ENCODE assay signal across 9 mouse cellular contexts in the genomic region with DNA sequence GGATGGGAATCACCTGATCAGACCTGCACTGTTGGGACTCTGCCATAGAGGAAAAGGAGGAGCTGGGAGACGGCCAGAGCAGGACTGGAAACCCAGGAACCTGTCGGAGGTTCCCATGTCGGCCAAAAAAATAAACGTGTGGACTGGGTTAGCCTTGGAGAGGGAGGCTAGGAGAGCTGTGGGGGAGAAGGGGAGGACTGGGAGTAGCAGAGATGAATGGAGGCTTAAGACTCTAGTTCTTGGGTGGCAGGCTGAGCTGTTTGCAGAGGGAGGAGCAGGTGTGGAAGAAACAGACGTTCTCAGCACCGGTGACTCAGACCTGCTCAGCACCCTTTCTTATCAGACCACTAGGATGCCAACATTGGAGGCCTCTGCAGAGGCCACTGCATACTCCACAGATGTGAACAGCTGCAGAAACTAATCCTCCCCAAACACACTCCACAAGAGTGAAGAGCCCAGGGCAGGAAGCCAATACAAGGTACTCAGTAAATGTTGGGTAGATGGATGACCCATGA. TPM values are rescaled to one million over a fixed set of nuclear protein-coding genes. Genes with fewer than 3 reads are reported as not detected.
DNase-seq lines count a peak whose midpoint lies in the region; ATAC-seq and TF ChIP-seq lines count a peak whose summit lies in the region.
"Had no signal": no experiment of that assay in that cellular context is flagged by ENCODE, and none has a peak within 500 bp of the region (broad histone marks: within the 10 kb centered on the region; RNA-seq: fewer than 3 reads in every experiment).

No protein-coding gene starts in this region.

- no peak for ATAC-seq in hindbrain, embryonic 13.5 days (ENCODE audit: low FRiP score)
- ATAC-seq in hindbrain, embryonic 11.5 days (ENCODE audit: low FRiP score), result no peak
- ATAC-seq in lung, postnatal 0 days, result peak; percentile 23

- peaks cover 9% of the 10 kb centered on the region for H3K4me1 ChIP-seq in hindbrain, embryonic 13.5 days (replicated peaks)
- H3K4me1 ChIP-seq in hindbrain, embryonic 11.5 days (replicated peaks; ENCODE audit: control insufficient read depth, insufficient read depth, low read length), result no peaks in the 10 kb centered on the region
- peaks cover 30% of the 10 kb centered on the region for H3K4me1 ChIP-seq in E14TG2a.4 (replicated peaks; ENCODE audit: low read depth, low read length)
- peaks cover 2% of the 10 kb centered on the region; the same call in 1 of the 2 replicates for H3K4me1 ChIP-seq in cortical plate, adult 2 months (ENCODE audit: control insufficient read depth, insufficient read depth, low read length)
- H3K4me1 ChIP-seq in lung, postnatal 0 days (ENCODE audit: insufficient read depth, low read depth, low read length), result peaks cover 4% of the 10 kb centered on the region; the same call in 1 of the 2 replicates

- intact Hi-C loops in left cerebral cortex, postnatal 14 days (cut with DNase I), result loop anchor here (5.0 kb wide), 2 partner anchors 54 to 94 kb away; no protein-coding TSS in a partner anchor

- H3K9ac ChIP-seq in hindbrain, embryonic 13.5 days, result no peak overlapping the region
- H3K9ac ChIP-seq in hindbrain, embryonic 11.5 days (ENCODE audit: low read depth, low read length), result no peak overlapping the region
- H3K9ac ChIP-seq in lung, postnatal 0 days (replicated peaks; ENCODE audit: low read depth), result no peak overlapping the region

- no peak overlapping the region for H3K27ac ChIP-seq in hindbrain, embryonic 13.5 days
- H3K27ac ChIP-seq in hindbrain, embryonic 11.5 days (ENCODE audit: low read depth, low read length), result no peak overlapping the region
- H3K27ac ChIP-seq in cortical plate, adult 2 months (ENCODE audit: insufficient read depth, low read length), result peak overlapping the region; percentile 23; the same call in 1 of the 2 replicates
- no peak overlapping the region for H3K27ac ChIP-seq in lung, postnatal 0 days (ENCODE audit: low read length)
- H3K27ac ChIP-seq: macrophage had no signal

- peak overlapping the region; percentile 98 for H3K4me2 ChIP-seq in hindbrain, embryonic 13.5 days
- no peak overlapping the region for H3K4me2 ChIP-seq in hindbrain, embryonic 11.5 days (replicated peaks; ENCODE audit: low read depth, low read length)
- 0 out of 2 replicates have a peak overlapping the region, but pooled peaks have one; percentile 14 for H3K4me2 ChIP-seq in lung, postnatal 0 days (replicated peaks; ENCODE audit: low read depth, low read length)

- TF ChIP-seq EP300 in lung, postnatal 0 days (IDR thresholded peaks at IDR 0.05), result no peak

- peaks cover 32% of the 10 kb centered on the region for H3K27me3 ChIP-seq in hindbrain, embryonic 13.5 days
- H3K27me3 ChIP-seq in hindbrain, embryonic 11.5 days (ENCODE audit: control insufficient read depth, insufficient read depth, low read length), result 0 out of 2 replicates have a peak, but pooled peaks cover 5% of the 10 kb centered on the region
- peaks cover 23% of the 10 kb centered on the region for H3K27me3 ChIP-seq in E14TG2a.4 (ENCODE audit: insufficient read depth, low read length)
- H3K27me3 ChIP-seq in lung, postnatal 0 days (replicated peaks; ENCODE audit: insufficient read depth, low read length), result no peaks in the 10 kb centered on the region

- DNase-seq in hindbrain, embryonic 11.5 days (ENCODE audit: low spot score), result no peak
- peak; percentile 77 for DNase-seq in lung, postnatal 0 days (ENCODE audit: low spot score)
- no peak for DNase-seq in adrenal gland, adult 18-20 months (ENCODE audit: low spot score in 2 of 2)
- DNase-seq in left cerebral cortex, postnatal 14 days (ENCODE audit: low spot score in 2 of 2), result no peak
- no peak for DNase-seq in spleen, postnatal 14 days (ENCODE audit: low spot score in 2 of 2)

- no peaks in the 10 kb centered on the region for H3K9me3 ChIP-seq in hindbrain, embryonic 13.5 days
- no peaks in the 10 kb centered on the region for H3K9me3 ChIP-seq in hindbrain, embryonic 11.5 days (ENCODE audit: control insufficient read depth, low read length)
- no peaks in the 10 kb centered on the region for H3K9me3 ChIP-seq in E14TG2a.4 (ENCODE audit: low read length)
- H3K9me3 ChIP-seq in lung, postnatal 0 days (ENCODE audit: low read length), result no peaks in the 10 kb centered on the region

- no peak for TF ChIP-seq CTCF in E14TG2a.4 (conservative IDR thresholded peaks at IDR 0.05; ENCODE audit: low read length)
- TF ChIP-seq CTCF in cortical plate, adult 2 months (IDR thresholded peaks at IDR 0.05; ENCODE audit: extremely low read depth, insufficient read depth, low read length), result no peak
- TF ChIP-seq CTCF in lung, postnatal 0 days (IDR thresholded peaks at IDR 0.05), result 0 out of 2 replicates have a peak, but pooled peaks have one; percentile 5

- H3K4me3 ChIP-seq in hindbrain, embryonic 13.5 days, result peak overlapping the region; percentile 69; the same call in 1 of the 2 replicates
- no peak overlapping the region for H3K4me3 ChIP-seq in hindbrain, embryonic 11.5 days (ENCODE audit: low read depth, low read length)
- H3K4me3 ChIP-seq in E14TG2a.4 (replicated peaks; ENCODE audit: low read length), result peak overlapping the region; percentile 97
- peak overlapping the region; percentile 93 for H3K4me3 ChIP-seq in cortical plate, adult 2 months (ENCODE audit: insufficient read depth, low read length)
- H3K4me3 ChIP-seq in lung, postnatal 0 days (ENCODE audit: low read depth, low read length), result no peak overlapping the region

- peaks cover 5% of the 10 kb centered on the region; the same call in 1 of the 2 replicates for H3K36me3 ChIP-seq in hindbrain, embryonic 13.5 days
- H3K36me3 ChIP-seq in hindbrain, embryonic 11.5 days (ENCODE audit: control insufficient read depth, insufficient read depth, low read length), result no peaks in the 10 kb centered on the region
- no peaks in the 10 kb centered on the region for H3K36me3 ChIP-seq in E14TG2a.4 (ENCODE audit: insufficient read depth, low read length)
- H3K36me3 ChIP-seq in lung, postnatal 0 days (ENCODE audit: insufficient read depth, low read length), result no peaks in the 10 kb centered on the region

- 59% methylated on average over 6 of the region's 6 CpGs for WGBS in hindbrain, embryonic 13.5 days
- WGBS in hindbrain, embryonic 11.5 days, result 61% methylated on average over 6 of the region's 6 CpGs
- WGBS in lung, postnatal 0 days, result 23% methylated on average over 6 of the region's 6 CpGs

- no peak for TF ChIP-seq POLR2A in cortical plate, adult 2 months (IDR thresholded peaks at IDR 0.05; ENCODE audit: extremely low read depth, insufficient read depth, low read length)

RNA-seq across cellular contexts. Expression of gene Sfxn5, which starts 1.9 kb away (rescaled TPM):
- 18.3 and 19.6 TPM in 2 replicates for polyA plus RNA-seq in hindbrain, embryonic 13.5 days (2015; fragmentation: Nextera tagmentation; extraction: Ambion mirVana)
- 5.1 and 6.2 TPM in 2 replicates for polyA plus RNA-seq in hindbrain, embryonic 11.5 days (2014; fragmentation: Nextera tagmentation; extraction: Ambion mirVana)
- polyA plus RNA-seq in cortical plate, adult 2 months (2012; rRNA removed), result 163 and 164 TPM in 2 replicates
- 8.0 and 9.9 TPM in 2 replicates for polyA plus RNA-seq in lung, postnatal 0 days (2015; fragmentation: Nextera tagmentation; extraction: Ambion mirVana)
- total RNA-seq in adrenal gland, adult 18-20 months (2021), result 10 to 100 TPM; 20.0 to 35.9 TPM
- total RNA-seq in left cerebral cortex, postnatal 14 days (2021), result 100 to 1,000 TPM; 162 to 165 TPM

RNA-seq across cellular contexts. Expression of gene Rab11fip5, which starts 43.2 kb away (rescaled TPM):
- 13.7 and 14.8 TPM in 2 replicates for polyA plus RNA-seq in hindbrain, embryonic 13.5 days (2015; fragmentation: Nextera tagmentation; extraction: Ambion mirVana)
- polyA plus RNA-seq in hindbrain, embryonic 11.5 days (2014; fragmentation: Nextera tagmentation; extraction: Ambion mirVana), result 4.1 and 4.6 TPM in 2 replicates
- 46.6 and 48.5 TPM in 2 replicates for polyA plus RNA-seq in cortical plate, adult 2 months (2012; rRNA removed)
- polyA plus RNA-seq in lung, postnatal 0 days (2015; fragmentation: Nextera tagmentation; extraction: Ambion mirVana), result 11.2 and 12.2 TPM in 2 replicates
- total RNA-seq in adrenal gland, adult 18-20 months (2021), result 10 to 100 TPM; 26.1 to 29.2 TPM
- 10 to 100 TPM; 53.8 to 55.0 TPM for total RNA-seq in left cerebral cortex, postnatal 14 days (2021)

Comparison
In these comparisons a context has a peak if more than half of its experiments do, and no peak if none do; other contexts are left out.
1. H3K4me3 ChIP-seq: peak in hindbrain, embryonic 13.5 days (single experiment), E14TG2a.4 (single experiment) and cortical plate, adult 2 months (single experiment); none in hindbrain, embryonic 11.5 days (single experiment) and lung, postnatal 0 days (single experiment).